Mouse (Mus musculus): ENCODE data around the gene Mtrf1l.

Mtrf1l gene

DNA sequence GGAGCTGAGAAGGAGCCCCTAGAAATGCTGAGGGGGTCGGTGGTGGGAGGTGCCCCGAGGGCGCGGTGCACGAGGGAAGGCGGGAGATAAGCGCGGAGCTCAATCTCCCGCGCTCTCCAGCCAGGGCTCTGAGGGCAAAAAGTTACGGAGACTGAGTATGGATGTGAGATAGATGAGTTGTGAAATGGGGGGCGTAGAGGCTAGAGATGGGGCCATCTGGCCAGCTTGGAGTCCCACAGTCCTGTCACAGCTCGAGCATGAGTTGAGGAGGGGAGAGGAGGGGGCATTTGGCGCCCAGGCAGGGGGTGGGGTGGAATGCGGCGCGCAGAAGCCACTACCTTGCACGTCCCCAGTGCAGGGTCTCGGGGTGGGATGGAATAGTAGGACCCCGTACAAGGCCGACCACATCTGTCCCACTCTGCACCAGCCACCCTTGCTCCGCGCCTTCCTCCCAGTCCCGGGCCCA is 19.0 kb downstream of the Mtrf1l start:
- no peak for DNase-seq

DNA sequence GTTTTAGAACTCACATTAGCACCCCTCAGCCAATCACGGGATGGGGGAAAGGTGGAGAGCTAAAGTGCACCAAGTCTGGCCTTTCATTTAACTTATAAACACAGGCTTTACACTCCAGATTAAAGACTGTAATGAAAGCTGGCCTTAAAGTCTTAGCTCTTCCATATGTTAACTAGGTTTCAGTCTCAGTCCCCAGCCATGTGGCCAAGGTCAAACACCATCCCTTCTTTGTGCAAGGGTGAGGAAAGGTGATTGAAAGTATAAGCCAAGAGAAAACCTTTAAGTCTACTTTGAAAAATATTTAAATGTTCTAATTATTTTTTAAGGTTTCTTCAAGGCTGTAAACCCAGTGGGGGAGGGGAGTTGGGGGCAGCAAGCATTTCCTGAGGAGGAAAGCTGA is 20.0 kb downstream of the Mtrf1l start:
- no peak for DNase-seq

DNA sequence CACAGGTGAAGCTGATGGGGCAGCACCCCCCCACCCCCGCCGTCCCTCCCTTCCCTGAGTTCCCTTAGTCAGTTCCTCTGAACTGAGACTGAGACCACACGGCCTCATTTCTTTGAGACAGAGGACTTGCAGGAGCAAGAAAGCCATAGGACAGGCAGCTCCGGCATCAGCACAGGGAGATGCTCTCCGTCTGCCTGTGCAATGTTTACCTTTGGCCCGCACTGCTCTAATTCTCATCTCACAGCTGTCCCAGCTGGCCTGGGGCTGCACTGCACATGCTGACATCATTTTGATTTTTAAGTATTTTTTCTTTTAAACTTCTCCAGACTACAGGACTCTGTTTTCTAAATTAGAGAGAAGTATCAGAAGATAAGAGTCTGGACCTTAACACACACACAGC is 20.8 kb downstream of the Mtrf1l start:
- no peak for DNase-seq

DNA sequence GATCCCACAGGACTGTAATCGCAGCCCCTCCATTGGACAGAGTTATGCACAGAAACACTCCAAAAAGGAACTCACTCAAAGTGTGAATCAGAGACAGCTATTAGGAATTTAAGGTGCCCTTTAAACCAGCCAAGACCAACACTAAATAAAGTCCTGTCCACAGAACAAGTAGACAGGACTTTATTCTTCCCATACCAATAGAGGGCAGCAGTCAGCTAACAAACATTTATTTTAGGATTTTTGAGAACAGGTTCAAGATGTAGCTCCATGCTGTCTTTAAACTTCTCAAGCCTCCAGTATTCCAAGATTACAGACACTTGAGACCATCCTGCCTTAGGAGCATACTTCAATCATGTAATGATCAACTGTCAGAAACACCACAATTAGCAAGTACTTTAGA is 23.2 kb downstream of the Mtrf1l start:
- DNase-seq = no peak

DNA sequence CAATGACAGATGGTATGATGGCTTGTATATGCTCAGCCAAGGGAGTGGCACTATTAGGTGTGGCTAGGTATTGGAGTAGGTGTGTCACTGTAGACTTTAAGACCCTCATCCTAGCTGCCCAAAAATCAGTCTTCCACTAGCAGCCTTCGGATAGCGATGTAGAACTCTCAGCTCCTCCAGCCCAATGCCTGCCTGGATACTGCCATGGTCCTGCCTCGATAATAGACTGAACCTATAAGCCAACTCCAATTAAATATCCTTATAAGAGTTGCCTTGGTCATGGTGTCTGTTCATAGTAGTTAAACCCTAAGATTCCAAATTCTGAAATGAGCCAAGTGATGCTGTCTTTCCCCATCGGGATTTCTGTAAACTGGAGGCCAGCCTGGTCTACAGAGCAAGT is 25.6 kb downstream of the Mtrf1l start:
- no peak for DNase-seq

DNA sequence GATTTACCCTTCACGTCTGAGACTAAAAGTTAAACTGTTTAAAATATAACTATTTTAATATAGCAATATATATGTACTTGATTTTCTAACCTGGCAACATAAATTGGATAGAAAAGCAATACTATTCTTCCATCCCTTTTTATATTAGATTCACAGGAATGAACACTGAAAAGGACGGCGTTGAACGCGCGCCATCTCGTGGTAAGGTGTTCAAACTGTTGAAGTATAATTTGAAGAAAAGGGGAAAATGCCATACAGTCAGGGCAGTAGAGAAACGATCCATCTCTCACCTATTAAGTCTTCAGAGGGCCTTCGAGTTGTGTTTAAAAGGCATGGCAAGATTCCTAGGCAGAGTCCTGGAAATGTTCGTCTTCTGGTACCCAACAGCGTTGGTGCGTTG is 33.1 kb downstream of the Mtrf1l start:
- peak; percentile 81 for DNase-seq

DNA sequence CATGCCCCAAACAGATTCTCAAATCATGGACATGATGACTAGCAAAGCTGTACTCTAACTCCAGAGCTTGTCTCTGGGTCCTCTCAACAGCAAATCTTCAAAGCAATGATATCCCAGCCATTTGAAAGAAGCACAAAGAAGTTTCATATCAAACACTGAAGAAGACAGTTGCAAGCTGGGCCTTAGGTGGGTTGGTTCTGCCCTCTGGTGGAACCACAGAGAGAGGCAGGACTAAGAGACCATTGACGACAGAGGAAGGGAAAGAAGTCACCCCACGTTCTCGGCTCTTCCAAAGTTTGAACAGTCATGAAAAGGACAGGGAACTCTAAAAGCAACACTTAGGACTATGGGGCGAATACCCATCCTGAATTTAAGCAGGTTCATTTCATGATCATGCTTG is 36.8 kb downstream of the Mtrf1l start:
- DNase-seq = peak; percentile 25

All from right cerebral cortex, postnatal 14 days (tissue).